Mouse (Mus musculus) hindbrain, postnatal 0 days (tissue): ENCODE results near the gene Acat3. TPM values are rescaled to one million over a fixed set of nuclear protein-coding genes. Genes with fewer than 3 reads are reported as not detected.
"Not testable (repeated sequence)": the region's sequence is repeated elsewhere in the genome, so short reads cannot be mapped to it uniquely, and the experiment has no call there.

Source experiments
- ATAC-seq: fragments of 200-750 bp; cut with Nextera tagmentation; 2 replicates; pipeline ENCODE4 v1.8.0; 2017; ENCODE audit warnings: mild to moderate bottlenecking, moderate TSS enrichment, moderate library complexity
- DNase-seq: peaks from one replicate; pipeline ENCODE4 v3.0.0-alpha.2; 2015; ENCODE audit warnings: low spot score
- H3K27ac ChIP-seq: fragments of 300-500 bp; sonication (generic); 2 replicates; pipeline ENCODE4 v1.5.1; 2014; ENCODE audit warnings: mild to moderate bottlenecking
- H3K27me3 ChIP-seq: fragments of 300-500 bp; sonication (generic); 2 replicates; pipeline ENCODE4 v1.6.1; 2014; ENCODE audit warnings: low read length, mixed read lengths; ENCODE audit not compliant: insufficient read depth
- H3K36me3 ChIP-seq: fragments of 300-500 bp; sonication (generic); 2 replicates; pipeline ENCODE4 v1.6.1; 2014; ENCODE audit warnings: low read length, mixed read lengths; ENCODE audit not compliant: insufficient read depth
- H3K4me1 ChIP-seq: fragments of 300-500 bp; sonication (generic); 2 replicates; pipeline ENCODE4 v1.6.1; 2014; ENCODE audit warnings: antibody characterized with exemption, low read length, mixed read lengths; ENCODE audit not compliant: insufficient read depth
- H3K4me2 ChIP-seq: fragments of 300-500 bp; sonication (generic); 2 replicates; pipeline ENCODE4 v1.6.1; 2014; ENCODE audit warnings: low read depth, mild to moderate bottlenecking, low read length, moderate library complexity, mixed read lengths
- H3K4me3 ChIP-seq: fragments of 300-500 bp; sonication (generic); 2 replicates; pipeline ENCODE4 v1.5.1; 2014; ENCODE audit warnings: low read length
- H3K9ac ChIP-seq: fragments of 300-500 bp; sonication (generic); replicated peaks from 2 replicates; pipeline ENCODE4 v1.6.1; 2014; ENCODE audit warnings: mild to moderate bottlenecking, low read length, moderate library complexity, mixed read lengths
- H3K9me3 ChIP-seq: fragments of 300-500 bp; sonication (generic); 2 replicates; pipeline ENCODE4 v1.6.1; 2016; ENCODE audit warnings: low read length, mixed read lengths
- CTCF ChIP-seq: IDR thresholded peaks from 2 replicates; pipeline ENCODE4 v1.5.1; 2016; ENCODE audit warnings: antibody characterized with exemption, control low read depth, low read depth
- WGBS: fragments of 180-500 bp; shearing (Covaris S2); extraction: QIAGEN DNeasy Blood & Tissue Kit; methylation state at CpG from one replicate; pipeline ENCODE4 v1.1.7; 2014; 5-methylcytosine and 5-hydroxymethylcytosine counted together
- polyA plus RNA-seq: library from polyadenylated mRNA; unstranded; fragments of >200 nt; fragmentation: Nextera tagmentation; extraction: Ambion mirVana; gene quantifications from 2 replicates; pipeline ENCODE4 v1.2.1, GENCODE M21; 2015
- total RNA-seq: library from RNA; depleted of rRNA; stranded (reverse); fragments of >200 nt; gene quantifications from 2 replicates; pipeline ENCODE4 v1.2.3, GENCODE M21; 2014

Acat3 gene
- total and polyA plus RNA-seq, 2 experiments from 2014 or later, result 0.75 to 0.94 TPM

- Histone ChIP-seq H3K27ac (no peak overlapping the region), H3K4me3 (no peak overlapping the region), H3K27me3 (no peaks in the 10 kb centered on the region), H3K4me1 (no peaks in the 10 kb centered on the region), H3K9ac (no peak overlapping the region), H3K4me2 (no peak overlapping the region), H3K9me3 (no peaks in the 10 kb centered on the region), H3K36me3 (peaks cover 6% of the 10 kb centered on the region; the same call in 1 of the 2 replicates)
- TF ChIP-seq CTCF, result no peak
- WGBS, result 87% methylated on average over 4 of the region's 4 CpGs
- DNase-seq (no peak), ATAC-seq (no peak)
Measured at GRCm38 (mm10) chr17:12905810-12906209, 34.6 kb downstream of the Acat3 start.

- no peak overlapping the region for H3K27ac ChIP-seq
- H3K4me1 ChIP-seq, result no peaks in the 10 kb centered on the region
- DNase-seq, result no peak
- H3K9me3 ChIP-seq, result no peaks in the 10 kb centered on the region
- no peak for TF ChIP-seq CTCF
- 75% methylated on average over 1 of the region's 1 CpGs for WGBS
- H3K36me3 ChIP-seq, result 0 out of 2 replicates have a peak, but pooled peaks cover 4% of the 10 kb centered on the region
- H3K4me3 ChIP-seq, result no peak overlapping the region
- H3K9ac ChIP-seq, result no peak overlapping the region
- no peaks in the 10 kb centered on the region for H3K27me3 ChIP-seq
- H3K4me2 ChIP-seq, result no peak overlapping the region
- no peak for ATAC-seq
Measured at GRCm38 (mm10) chr17:12904349-12904748, 36.1 kb downstream of the Acat3 start.

- Histone ChIP-seq H3K27ac (no peak overlapping the region), H3K4me3 (no peak overlapping the region), H3K9me3 (no peaks in the 10 kb centered on the region), H3K4me1 (no peaks in the 10 kb centered on the region), H3K4me2 (no peak overlapping the region), H3K9ac (no peak overlapping the region), H3K27me3 (no peaks in the 10 kb centered on the region), H3K36me3 (0 out of 2 replicates have a peak, but pooled peaks cover 4% of the 10 kb centered on the region)
- no peak for TF ChIP-seq CTCF
- ATAC-seq (no peak), DNase-seq (no peak)
- 30% methylated on average over 12 of the region's 12 CpGs for WGBS
Measured at GRCm38 (mm10) chr17:12903372-12904333, 36.7 kb downstream of the Acat3 start.

- Histone ChIP-seq H3K36me3 (0 out of 2 replicates have a peak, but pooled peaks cover 4% of the 10 kb centered on the region), H3K9ac (no peak overlapping the region), H3K9me3 (no peaks in the 10 kb centered on the region), H3K4me2 (no peak overlapping the region), H3K27me3 (no peaks in the 10 kb centered on the region), H3K27ac (no peak overlapping the region), H3K4me3 (no peak overlapping the region), H3K4me1 (no peaks in the 10 kb centered on the region)
- no peak for TF ChIP-seq CTCF
- ATAC-seq (no peak), DNase-seq (no peak)
- WGBS, result 95% methylated on average over 6 of the region's 6 CpGs
Measured at GRCm38 (mm10) chr17:12902291-12902690, 38.1 kb downstream of the Acat3 start.

- not testable (repeated sequence) for H3K36me3 ChIP-seq, ATAC-seq
- peak; percentile 13 for DNase-seq
Measured at GRCm38 (mm10) chr17:12898607-12899006, 41.8 kb downstream of the Acat3 start.

GRCm38 (mm10) chr17:12897674-12898073 is 42.7 kb downstream of the Acat3 start:
- Histone ChIP-seq H3K4me2 (no peak overlapping the region), H3K9ac (no peak overlapping the region), H3K36me3 (peaks cover 4% of the 10 kb centered on the region; the same call in 1 of the 2 replicates), H3K27ac (no peak overlapping the region; the same call in 1 of the 2 replicates), H3K4me1 (no peaks in the 10 kb centered on the region), H3K9me3 (no peaks in the 10 kb centered on the region), H3K27me3 (no peaks in the 10 kb centered on the region), H3K4me3 (no peak overlapping the region)
- no peak for DNase-seq
- ATAC-seq, result peak; percentile 75
- TF ChIP-seq CTCF, result no peak
- 82% methylated on average over 5 of the region's 5 CpGs for WGBS

More at GRCm38 (mm10) chr17:12898607-12899006, 41.8 kb downstream of the Acat3 start:
- not testable (repeated sequence) for H3K4me3 ChIP-seq, H3K9ac ChIP-seq, H3K4me1 ChIP-seq, H3K9me3 ChIP-seq, H3K27me3 ChIP-seq, H3K4me2 ChIP-seq
- H3K27ac ChIP-seq, result peak overlapping the region; percentile 60; the same call in 1 of the 2 replicates
- 32% methylated on average over 2 of the region's 2 CpGs for WGBS

- H3K4me1 ChIP-seq, result no peaks in the 10 kb centered on the region
- no peaks in the 10 kb centered on the region; the same call in 1 of the 2 replicates for H3K36me3 ChIP-seq
- no peak for DNase-seq
- WGBS, result 94% methylated on average over 9 of the region's 9 CpGs
- H3K27ac ChIP-seq, result no peak overlapping the region
- H3K27me3 ChIP-seq, result no peaks in the 10 kb centered on the region
- no peak overlapping the region for H3K4me2 ChIP-seq
- no peaks in the 10 kb centered on the region for H3K9me3 ChIP-seq
- H3K9ac ChIP-seq, result no peak overlapping the region
- no peak overlapping the region for H3K4me3 ChIP-seq
- no peak for ATAC-seq
- no peak for TF ChIP-seq CTCF
Measured at GRCm38 (mm10) chr17:12892033-12892432, 48.4 kb downstream of the Acat3 start.
